Mouse (Mus musculus): ENCODE data around the gene Fbxo33. TPM values are rescaled to one million over a fixed set of nuclear protein-coding genes. Genes with fewer than 3 reads are reported as not detected.
"Not testable (repeated sequence)": the region's sequence is repeated elsewhere in the genome, so short reads cannot be mapped to it uniquely, and the experiment has no call there.

Gene Fbxo33
- polyA plus RNA-seq, 1 experiment from 2014 or later, result 3.9 TPM

DNA sequence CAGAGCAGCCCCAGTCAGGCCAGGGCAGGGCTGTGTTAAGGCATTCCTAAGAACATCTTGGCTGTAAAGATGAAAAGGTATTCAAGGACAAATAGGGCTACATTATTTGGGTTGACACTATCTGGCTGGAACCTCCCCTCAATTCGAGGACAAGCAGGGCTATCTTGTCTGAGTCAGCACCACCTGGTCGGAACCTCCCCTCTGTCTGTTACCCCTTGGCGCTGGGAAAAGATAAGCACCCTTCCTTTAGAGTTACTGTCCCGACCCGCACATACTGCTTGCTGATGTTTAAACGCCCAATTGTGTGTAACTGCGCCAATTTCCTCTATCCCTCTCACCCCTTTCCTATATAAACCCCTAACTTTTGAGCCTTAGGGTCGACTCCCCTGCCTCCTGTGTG, 21.5 kb upstream of the Fbxo33 start:
- H3K9me3 ChIP-seq (ENCODE audit: control insufficient read depth, low read length); H3K9ac ChIP-seq (ENCODE audit: low read depth, low read length); H3K4me2 ChIP-seq (ENCODE audit: low read length); H3K4me1 ChIP-seq (ENCODE audit: control insufficient read depth, insufficient read depth, low read depth, low read length); H3K4me3 ChIP-seq (ENCODE audit: low read length); ATAC-seq; H3K27ac ChIP-seq (ENCODE audit: low read depth, low read length); H3K36me3 ChIP-seq (ENCODE audit: control insufficient read depth, insufficient read depth, low read length); H3K27me3 ChIP-seq (replicated peaks; ENCODE audit: control insufficient read depth, insufficient read depth, low read length): not testable (repeated sequence)
- WGBS, result 89% methylated on average over 8 of the region's 8 CpGs

DNA sequence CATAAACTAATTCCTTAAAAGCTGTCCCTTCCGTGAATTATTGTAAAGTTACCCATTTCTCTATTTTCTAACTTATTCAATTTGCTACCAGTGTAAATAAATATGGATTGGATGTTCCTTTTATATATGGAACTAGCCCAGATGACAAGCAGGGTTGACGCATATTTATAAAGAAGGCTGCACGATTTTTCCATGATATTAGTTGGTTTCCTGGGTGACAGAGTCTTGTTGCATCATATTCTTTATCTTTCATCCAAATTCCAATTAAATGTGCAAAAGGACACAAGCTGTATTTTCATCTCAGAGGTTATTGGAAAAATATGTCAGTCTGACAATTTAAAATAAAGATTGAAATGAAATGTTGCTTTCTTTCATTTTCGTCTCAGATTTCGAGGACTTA, 18.9 kb upstream of the Fbxo33 start:
- H3K4me2 ChIP-seq (ENCODE audit: low read length), result no peak overlapping the region
- no peak for ATAC-seq
- no peak overlapping the region for H3K4me3 ChIP-seq (ENCODE audit: low read length)
- WGBS, result 84% methylated on average over 5 of the region's 5 CpGs
- H3K9ac ChIP-seq (ENCODE audit: low read depth, low read length), result no peak overlapping the region
- no peaks in the 10 kb centered on the region for H3K27me3 ChIP-seq (replicated peaks; ENCODE audit: control insufficient read depth, insufficient read depth, low read length)
- no peak overlapping the region for H3K27ac ChIP-seq (ENCODE audit: low read depth, low read length)
- no peaks in the 10 kb centered on the region for H3K4me1 ChIP-seq (ENCODE audit: control insufficient read depth, insufficient read depth, low read depth, low read length)
- no peaks in the 10 kb centered on the region for H3K36me3 ChIP-seq (ENCODE audit: control insufficient read depth, insufficient read depth, low read length)
- H3K9me3 ChIP-seq (ENCODE audit: control insufficient read depth, low read length), result no peaks in the 10 kb centered on the region

GRCm38 (mm10) chr12:59228401-59228800, 8.9 kb upstream of the Fbxo33 start:
- Histone ChIP-seq H3K4me3 (ENCODE audit: low read length) (no peak overlapping the region), H3K36me3 (ENCODE audit: control insufficient read depth, insufficient read depth, low read length) (no peaks in the 10 kb centered on the region), H3K27me3 (replicated peaks; ENCODE audit: control insufficient read depth, insufficient read depth, low read length) (no peaks in the 10 kb centered on the region), H3K27ac (ENCODE audit: low read depth, low read length) (no peak overlapping the region), H3K4me1 (ENCODE audit: control insufficient read depth, insufficient read depth, low read depth, low read length) (no peaks in the 10 kb centered on the region), H3K4me2 (ENCODE audit: low read length) (no peak overlapping the region), H3K9ac (ENCODE audit: low read depth, low read length) (no peak overlapping the region), H3K9me3 (ENCODE audit: control insufficient read depth, low read length) (no peaks in the 10 kb centered on the region)
- no peak for ATAC-seq
- WGBS, result 93% methylated on average over 5 of the region's 5 CpGs

GRCm38 (mm10) chr12:59218640-59219321, 744 bp downstream of the Fbxo33 start:
- Histone ChIP-seq H3K4me3 (ENCODE audit: low read length) (peak overlapping the region; percentile 98), H3K4me1 (ENCODE audit: control insufficient read depth, insufficient read depth, low read depth, low read length) (peaks cover 23% of the 10 kb centered on the region), H3K9me3 (ENCODE audit: control insufficient read depth, low read length) (no peaks in the 10 kb centered on the region), H3K36me3 (ENCODE audit: control insufficient read depth, insufficient read depth, low read length) (no peaks in the 10 kb centered on the region), H3K9ac (ENCODE audit: low read depth, low read length) (peak overlapping the region; percentile 79), H3K27ac (ENCODE audit: low read depth, low read length) (peak overlapping the region; percentile 99), H3K27me3 (replicated peaks; ENCODE audit: control insufficient read depth, insufficient read depth, low read length) (no peaks in the 10 kb centered on the region), H3K4me2 (ENCODE audit: low read length) (peak overlapping the region; percentile 87)
- peak; percentile 50 for ATAC-seq
- WGBS, result under 1% methylated on average over 49 of the region's 69 CpGs

DNA sequence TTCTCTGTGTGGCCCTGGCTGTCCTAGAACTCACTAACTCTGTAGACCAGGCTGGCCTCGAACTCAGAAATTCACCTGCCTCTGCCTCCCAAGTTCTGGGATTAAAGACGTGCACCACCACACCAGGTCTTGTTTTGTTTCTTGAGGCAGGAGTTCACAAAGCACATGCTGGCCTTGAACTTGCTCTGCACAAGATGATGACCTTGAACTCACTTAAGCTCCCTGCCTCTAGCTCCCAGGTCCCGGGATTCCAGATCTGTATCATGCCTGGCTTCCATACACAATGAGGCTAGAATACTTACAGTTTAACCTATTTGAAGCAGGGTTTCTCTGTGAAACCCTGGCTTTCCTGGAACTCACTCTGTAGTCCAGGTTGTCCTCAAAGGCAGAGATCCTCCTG, 2.2 kb downstream of the Fbxo33 start:
- H3K9ac ChIP-seq (ENCODE audit: low read depth, low read length), result no peak overlapping the region
- peaks cover 23% of the 10 kb centered on the region for H3K4me1 ChIP-seq (ENCODE audit: control insufficient read depth, insufficient read depth, low read depth, low read length)
- H3K36me3 ChIP-seq (ENCODE audit: control insufficient read depth, insufficient read depth, low read length), result no peaks in the 10 kb centered on the region
- no peak for ATAC-seq
- 75% methylated on average over 3 of the region's 3 CpGs for WGBS
- H3K27ac ChIP-seq (ENCODE audit: low read depth, low read length), result no peak overlapping the region
- H3K4me3 ChIP-seq (ENCODE audit: low read length), result peak overlapping the region; percentile 98; the same call in 1 of the 2 replicates
- no peaks in the 10 kb centered on the region for H3K9me3 ChIP-seq (ENCODE audit: control insufficient read depth, low read length)
- peak overlapping the region; percentile 87 for H3K4me2 ChIP-seq (ENCODE audit: low read length)
- no peaks in the 10 kb centered on the region for H3K27me3 ChIP-seq (replicated peaks; ENCODE audit: control insufficient read depth, insufficient read depth, low read length)

DNA sequence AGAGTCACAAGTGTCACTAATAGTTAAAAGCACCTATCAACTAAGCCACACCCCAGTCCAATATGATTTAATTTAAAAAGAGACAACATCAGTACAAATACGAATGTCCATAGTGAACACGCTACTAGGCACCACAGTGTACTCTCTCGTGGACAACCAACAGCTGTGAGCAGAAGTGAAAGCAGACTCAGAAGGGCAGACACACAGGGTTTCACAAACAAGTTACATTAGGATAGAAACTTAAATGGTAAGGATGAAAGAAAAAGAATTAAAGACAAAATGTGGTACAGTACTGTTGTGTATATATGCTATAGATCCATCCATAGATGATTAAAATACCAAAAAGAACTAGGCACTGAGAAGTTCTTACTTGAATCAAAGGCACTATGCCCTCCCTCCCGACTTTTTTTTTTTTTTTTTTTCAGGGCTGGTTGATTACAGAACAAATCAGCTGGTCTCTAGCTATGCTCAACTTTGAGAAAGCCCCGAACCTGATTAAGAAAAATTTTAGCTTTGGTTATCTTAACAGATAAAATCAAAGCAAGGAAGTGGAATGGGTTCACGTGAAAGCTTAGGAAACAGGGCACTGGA, 2.8 kb downstream of the Fbxo33 start:
- Histone ChIP-seq H3K27ac (ENCODE audit: low read depth, low read length) (no peak overlapping the region), H3K4me2 (ENCODE audit: low read length) (peak overlapping the region; percentile 87), H3K36me3 (ENCODE audit: control insufficient read depth, insufficient read depth, low read length) (no peaks in the 10 kb centered on the region), H3K9ac (ENCODE audit: low read depth, low read length) (no peak overlapping the region), H3K9me3 (ENCODE audit: control insufficient read depth, low read length) (no peaks in the 10 kb centered on the region), H3K4me1 (ENCODE audit: control insufficient read depth, insufficient read depth, low read depth, low read length) (peaks cover 23% of the 10 kb centered on the region), H3K4me3 (ENCODE audit: low read length) (no peak overlapping the region), H3K27me3 (replicated peaks; ENCODE audit: control insufficient read depth, insufficient read depth, low read length) (no peaks in the 10 kb centered on the region)
- no peak for ATAC-seq
- 82% methylated on average over 6 of the region's 6 CpGs for WGBS

DNA sequence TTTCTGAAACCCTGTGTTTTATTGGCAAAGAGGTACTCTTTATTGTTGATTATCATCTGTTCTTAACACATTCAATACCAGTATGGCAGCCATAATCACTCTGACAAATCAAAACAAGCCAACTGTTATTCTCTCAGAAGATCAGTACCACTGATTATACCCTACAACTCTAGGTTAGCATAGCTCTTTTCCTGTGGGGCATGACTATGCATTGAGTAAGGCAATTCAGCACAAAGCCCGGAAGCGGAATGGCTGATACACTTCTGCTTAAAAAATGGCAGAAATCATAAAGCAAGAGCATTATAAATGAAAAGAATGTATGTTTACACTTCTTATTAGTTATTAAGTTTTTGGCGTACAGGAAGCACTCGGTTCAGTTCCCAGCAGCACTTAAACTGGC, 3.3 kb downstream of the Fbxo33 start:
- no peaks in the 10 kb centered on the region for H3K27me3 ChIP-seq (replicated peaks; ENCODE audit: control insufficient read depth, insufficient read depth, low read length)
- peaks cover 23% of the 10 kb centered on the region for H3K4me1 ChIP-seq (ENCODE audit: control insufficient read depth, insufficient read depth, low read depth, low read length)
- no peaks in the 10 kb centered on the region for H3K36me3 ChIP-seq (ENCODE audit: control insufficient read depth, insufficient read depth, low read length)
- no peaks in the 10 kb centered on the region for H3K9me3 ChIP-seq (ENCODE audit: control insufficient read depth, low read length)
- H3K27ac ChIP-seq (ENCODE audit: low read depth, low read length), result no peak overlapping the region
- ATAC-seq, result no peak
- no peak overlapping the region for H3K9ac ChIP-seq (ENCODE audit: low read depth, low read length)
- H3K4me3 ChIP-seq (ENCODE audit: low read length), result no peak overlapping the region
- no peak overlapping the region for H3K4me2 ChIP-seq (ENCODE audit: low read length)
- WGBS, result 95% methylated on average over 4 of the region's 4 CpGs

- H3K4me2 ChIP-seq (ENCODE audit: low read length), result no peak overlapping the region
- WGBS, result 97% methylated on average over 1 of the region's 1 CpGs
Observed at GRCm38 (mm10) chr12:59207814-59208213, 11.7 kb downstream of the Fbxo33 start.

DNA sequence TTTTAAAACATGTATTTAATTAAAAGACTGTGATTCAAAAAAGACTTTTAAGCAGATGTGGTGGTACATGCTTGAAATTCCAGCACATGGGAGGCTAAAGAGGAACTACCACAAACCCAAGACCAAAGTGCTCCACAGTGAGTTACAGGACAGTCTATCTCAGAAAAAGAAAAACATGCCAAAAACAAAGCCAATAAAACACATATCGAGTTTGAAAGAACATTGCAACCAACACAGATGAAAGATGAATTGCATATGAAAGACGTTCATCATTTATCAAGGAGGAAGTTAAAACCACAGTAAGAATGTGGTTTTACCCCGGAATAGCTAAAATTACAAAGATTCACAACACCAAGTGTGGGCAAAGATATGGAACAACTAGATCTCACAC, 12.5 kb downstream of the Fbxo33 start:
- Histone ChIP-seq H3K27ac (ENCODE audit: low read depth, low read length) (no peak overlapping the region), H3K4me3 (ENCODE audit: low read length) (no peak overlapping the region), H3K36me3 (ENCODE audit: control insufficient read depth, insufficient read depth, low read length) (peaks cover 13% of the 10 kb centered on the region), H3K9me3 (ENCODE audit: control insufficient read depth, low read length) (no peaks in the 10 kb centered on the region), H3K9ac (ENCODE audit: low read depth, low read length) (no peak overlapping the region), H3K4me2 (ENCODE audit: low read length) (no peak overlapping the region), H3K27me3 (replicated peaks; ENCODE audit: control insufficient read depth, insufficient read depth, low read length) (no peaks in the 10 kb centered on the region), H3K4me1 (ENCODE audit: control insufficient read depth, insufficient read depth, low read depth, low read length) (no peaks in the 10 kb centered on the region)
- ATAC-seq, result no peak
- 90% methylated on average over 3 of the region's 3 CpGs for WGBS

More at GRCm38 (mm10) chr12:59207814-59208213, 11.7 kb downstream of the Fbxo33 start:
- ATAC-seq, result no peak
- Histone ChIP-seq H3K4me3 (ENCODE audit: low read length) (no peak overlapping the region), H3K36me3 (ENCODE audit: control insufficient read depth, insufficient read depth, low read length) (peaks cover 11% of the 10 kb centered on the region), H3K4me1 (ENCODE audit: control insufficient read depth, insufficient read depth, low read depth, low read length) (no peaks in the 10 kb centered on the region), H3K27ac (ENCODE audit: low read depth, low read length) (no peak overlapping the region), H3K27me3 (replicated peaks; ENCODE audit: control insufficient read depth, insufficient read depth, low read length) (no peaks in the 10 kb centered on the region), H3K9me3 (ENCODE audit: control insufficient read depth, low read length) (no peaks in the 10 kb centered on the region), H3K9ac (ENCODE audit: low read depth, low read length) (no peak overlapping the region)
